In the genomic region with DNA sequence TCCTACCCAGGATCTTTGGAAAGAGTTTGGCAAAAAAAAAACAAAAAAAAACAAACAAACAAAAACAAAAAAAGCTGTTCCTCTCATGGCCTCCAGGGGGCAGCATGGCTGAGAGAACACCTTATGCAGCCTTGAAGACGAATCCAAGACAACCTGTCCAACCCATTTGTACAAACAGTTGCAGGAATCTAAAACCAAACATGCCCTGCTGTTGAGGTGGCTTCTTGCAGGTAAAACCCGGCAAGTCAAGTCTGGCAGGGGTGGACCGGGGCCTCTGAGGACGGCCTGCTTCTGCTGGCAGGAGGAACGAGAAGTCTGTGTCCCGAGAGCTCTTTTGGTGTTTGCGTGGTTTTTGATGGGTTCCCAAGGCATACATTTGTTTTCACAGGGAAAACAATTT, we compare ENCODE assay signal across 7 mouse cellular contexts. TPM values are rescaled to one million over a fixed set of nuclear protein-coding genes. Genes with fewer than 3 reads are reported as not detected.
A peak's percentile ranks its signal among the peaks of the same experiment; 100 is the strongest.
DNase-seq lines count a peak whose midpoint lies in the region; ATAC-seq lines count a peak whose summit lies in the region.

No protein-coding gene starts in this region.

- DNase-seq in kidney, postnatal 10 days, result peak; percentile 58
- DNase-seq in kidney, adult 11 months, result no peak
- DNase-seq in CD8-positive naive resting alpha-beta T cell, adult 2 months (ENCODE audit: low read depth in 2 of 2, low spot score in 2 of 2), result peak; percentile 24 to 32
- peak; percentile 38 for DNase-seq in T-cell, adult 2 months (ENCODE audit: low spot score)
- DNase-seq in forelimb bud, embryonic 11.5 days (ENCODE audit: low read depth, low spot score), result peak; percentile 72
- no peak for DNase-seq in spleen, adult 18-20 months

- peak; percentile 61 for ATAC-seq in megakaryocyte, adult 5-6 weeks (ENCODE audit: poor library complexity, severe bottlenecking)

RNA-seq across cellular contexts. Expression of a gene that starts 44.8 kb away (rescaled TPM):
- 41.1 and 48.9 TPM in 2 replicates for total RNA-seq in megakaryocyte, adult 5-6 weeks (2015)
- total RNA-seq in megakaryocyte, adult 5-6 weeks (2017), result 33.8 and 40.7 TPM in 2 replicates

RNA-seq across cellular contexts. Expression of a gene that starts 58.6 kb away (rescaled TPM):
- 0.23 and 0.42 TPM in 2 replicates for total RNA-seq in megakaryocyte, adult 5-6 weeks (2015)
- total RNA-seq in megakaryocyte, adult 5-6 weeks (2017), result 0.40 and 1.8 TPM in 2 replicates

Comparison
In these comparisons a context has a peak if more than half of its experiments do, and no peak if none do; other contexts are left out.
1. DNase-seq: peak in kidney, postnatal 10 days (single experiment), CD8-positive naive resting alpha-beta T cell, adult 2 months (2 of 2), T-cell, adult 2 months (single experiment) and forelimb bud, embryonic 11.5 days (single experiment); none in kidney, adult 11 months (single experiment) and spleen, adult 18-20 months (0 of 2).